8 mouse cellular contexts compared by ENCODE assay signal in the genomic region with DNA sequence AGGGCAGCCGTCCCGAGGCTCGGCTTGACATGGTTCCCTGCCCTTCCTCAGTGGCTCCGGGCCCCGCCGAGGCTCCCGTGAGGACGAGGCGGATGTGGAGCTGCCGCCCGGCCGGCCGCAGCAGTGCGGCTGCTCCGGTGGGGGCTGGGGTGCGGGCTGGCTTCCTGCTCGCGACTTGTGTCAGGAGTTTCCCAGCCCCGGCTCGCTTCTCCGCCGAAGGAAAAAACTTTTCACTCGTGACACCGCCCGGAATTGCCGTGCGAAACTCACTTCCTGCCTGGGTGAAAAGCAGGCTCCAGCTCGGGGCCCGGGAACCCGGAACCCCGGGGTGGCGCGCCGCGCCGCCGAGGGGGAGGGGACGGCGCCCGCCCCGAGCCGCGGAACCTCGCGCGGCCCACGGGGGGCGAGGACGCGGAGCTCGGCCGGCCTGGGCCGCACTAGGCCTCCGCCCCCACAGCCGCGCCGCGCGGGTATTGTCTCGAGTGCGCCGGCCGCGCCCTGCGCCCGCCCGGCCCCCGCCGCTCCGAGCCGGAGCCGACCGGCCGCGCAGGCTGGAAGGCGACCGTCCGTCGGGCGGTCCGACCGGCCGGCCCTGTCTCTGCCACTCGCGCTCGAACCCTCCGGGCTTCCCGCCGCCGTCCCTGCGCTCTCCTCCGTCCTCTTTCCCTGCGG. TPM values are rescaled to one million over a fixed set of nuclear protein-coding genes. Genes with fewer than 3 reads are reported as not detected.
DNase-seq lines count a peak whose midpoint lies in the region; ATAC-seq lines count a peak whose summit lies in the region.

A gene (minus strand): TSS at position 254 of the 672 bp plus-strand sequence.

- DNase-seq in adipocyte (ENCODE audit: low spot score): peak; percentile 78
- peak; percentile 54 for DNase-seq in embryo, embryonic 10 days (ENCODE audit: low spot score)
- DNase-seq in gastrocnemius, postnatal 10 days: peak; percentile 81
- DNase-seq in induced T-regulatory cell, adult 2 months (ENCODE audit: low read depth): peak; percentile 93
- DNase-seq in left cerebral cortex, postnatal 10 days (ENCODE audit: extremely low spot score in 1 of 2, low spot score in 2 of 2): peak; percentile 59 to 91
- peak; percentile 58 for DNase-seq in right cerebral cortex, postnatal 25 days
- DNase-seq in urinary bladder, postnatal 36 days (ENCODE audit: low spot score in 2 of 2): peak; percentile 76 to 83

- peak; percentile 43 for ATAC-seq in megakaryocyte progenitor cell, adult 5-6 weeks (replicated peaks; ENCODE audit: poor library complexity)

- intact Hi-C loops in left cerebral cortex, postnatal 10 days (cut with DNase I): loop anchor here (5.0 kb wide), 1 partner anchor 112 kb away; no protein-coding TSS in a partner anchor

RNA-seq across cellular contexts. Expression of the gene that starts here (rescaled TPM):
- total RNA-seq in gastrocnemius, postnatal 10 days (2021): 10 to 100 TPM; 60.3 to 61.9 TPM
- 10 to 100 TPM; 30.4 to 32.8 TPM for total RNA-seq in left cerebral cortex, postnatal 10 days (2021)
- 86.9 and 96.9 TPM in 2 replicates for total RNA-seq in megakaryocyte progenitor cell, adult 5-6 weeks (2015)
- total RNA-seq in megakaryocyte progenitor cell, adult 5-6 weeks (2017): 72.9 and 92.5 TPM in 2 replicates

Comparison
In these comparisons a context has a peak if more than half of its experiments do, and no peak if none do; other contexts are left out.
1. Peak in every context shown above with its lines: DNase-seq and ATAC-seq.